Mouse (Mus musculus) spleen, adult 2 months (tissue): ENCODE measurements around the gene Ghrhr. TPM values are rescaled to one million over a fixed set of nuclear protein-coding genes. Genes with fewer than 3 reads are reported as not detected.

Experiments
- DNase-seq, 2 experiments: peaks; one replicate each; pipeline versions ENCODE4 v3.0.0 to v3.0.0-alpha.2; 2012 to 2021; ENCODE audit warnings: low spot score in 2 of 2, low read depth in 1 of 2
- H3K27ac ChIP-seq: fragments of 200-500 bp; 2 replicates; pipeline ENCODE4 v1.5.1; 2012; ENCODE audit warnings: low read length, inconsistent platforms; ENCODE audit not compliant: insufficient read depth
- H3K27me3 ChIP-seq: fragments of 200-500 bp; 2 replicates; pipeline ENCODE4 v1.6.1; 2012; ENCODE audit warnings: mild to moderate bottlenecking, moderate library complexity, low read length, inconsistent platforms; ENCODE audit not compliant: control insufficient read depth, insufficient read depth
- H3K36me3 ChIP-seq: fragments of 200-500 bp; 2 replicates; pipeline ENCODE4 v1.6.1; 2012; ENCODE audit warnings: mild to moderate bottlenecking, low read length, inconsistent platforms; ENCODE audit not compliant: control insufficient read depth, insufficient read depth
- H3K4me1 ChIP-seq: fragments of 200-500 bp; 2 replicates; pipeline ENCODE4 v1.6.1; 2011; ENCODE audit warnings: inconsistent platforms; ENCODE audit not compliant: control insufficient read depth, insufficient read depth, insufficient read length
- H3K4me3 ChIP-seq: fragments of 200-500 bp; 2 replicates; pipeline ENCODE4 v1.5.1; 2011; ENCODE audit warnings: mild to moderate bottlenecking, inconsistent platforms; ENCODE audit not compliant: insufficient read depth, insufficient read length; ENCODE audit errors: extremely low read depth
- CTCF ChIP-seq: fragments of 200-500 bp; IDR thresholded peaks from 2 replicates; pipeline ENCODE4 v1.5.1; 2011; ENCODE audit warnings: mild to moderate bottlenecking, inconsistent platforms; ENCODE audit not compliant: insufficient read depth, insufficient read length, insufficient replicate concordance; ENCODE audit errors: extremely low read depth
- POLR2A ChIP-seq: fragments of 200-500 bp; IDR thresholded peaks from 2 replicates; pipeline ENCODE4 v1.6.1; 2011; ENCODE audit warnings: low read depth, low read length, inconsistent platforms
- WGBS: fragments of 180-500 bp; shearing (Covaris S2); methylation state at CpG from one replicate; pipeline ENCODE4 v1.1.7; 2018; 5-methylcytosine and 5-hydroxymethylcytosine counted together
- polyA plus RNA-seq: library from polyadenylated mRNA; depleted of rRNA; stranded (reverse); fragments of >200 nt; gene quantifications from 2 replicates; pipeline ENCODE4 v1.2.3, GENCODE M21; 2012; rRNA removed

Gene Ghrhr
- polyA plus RNA-seq, 1 experiment = not detected

DNA sequence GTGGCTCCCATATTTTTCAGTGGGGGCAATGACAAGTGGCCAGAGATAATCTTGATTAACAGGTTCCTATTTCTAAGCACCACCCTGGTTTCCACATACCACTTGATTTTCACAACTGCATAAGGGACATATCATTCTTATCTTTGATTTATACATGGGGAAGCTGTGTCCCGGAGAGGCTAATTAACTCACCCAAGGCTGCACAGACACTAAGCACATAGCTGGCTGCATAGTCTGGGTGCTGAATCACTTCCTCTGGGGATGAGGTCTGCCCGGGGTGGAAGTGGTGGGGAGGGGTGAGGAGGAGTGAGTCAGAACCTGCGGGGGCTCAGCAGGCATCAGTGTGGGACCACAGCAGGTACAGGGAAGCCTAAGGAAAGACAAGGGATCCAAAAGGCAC is 61.8 kb downstream of the Ghrhr start:
- Histone ChIP-seq H3K4me1 (no peaks in the 10 kb centered on the region), H3K27ac (no peak overlapping the region), H3K27me3 (no peaks in the 10 kb centered on the region), H3K4me3 (no peak overlapping the region), H3K36me3 (no peaks in the 10 kb centered on the region)
- no peak for DNase-seq
- no peak for TF ChIP-seq CTCF
- TF ChIP-seq POLR2A = no peak
- 4% methylated on average over 3 of the region's 3 CpGs for WGBS

Other genes starting within 250 kb of the Ghrhr start
- gene Crhr2, start 243.3 kb upstream of the Ghrhr start, polyA plus RNA-seq = 0.07 TPM in 2 replicates
- 0.39 and 0.51 TPM in 2 replicates for gene Inmt, start 201.3 kb upstream of the Ghrhr start, polyA plus RNA-seq
- gene Mindy4, start 172.9 kb upstream of the Ghrhr start, polyA plus RNA-seq = 1.0 and 1.7 TPM in 2 replicates
- gene Aqp1, start 39.9 kb upstream of the Ghrhr start, polyA plus RNA-seq = 206 and 217 TPM in 2 replicates
- 0.06 and 0.11 TPM in 2 replicates for gene Adcyap1r1, start 75.7 kb downstream of the Ghrhr start, polyA plus RNA-seq